Mouse (Mus musculus) cerebellum, adult 2 months (tissue): ENCODE measurements around the gene Dnah14.

Experiments
- CTCF ChIP-seq: fragments of 200-500 bp; IDR thresholded peaks from 2 replicates; pipeline ENCODE4 v1.5.1; 2011; ENCODE audit warnings: low read depth, mild to moderate bottlenecking, control low read depth, low read length, moderate library complexity, borderline replicate concordance; ENCODE audit not compliant: insufficient read depth
- POLR2A ChIP-seq: fragments of 200-500 bp; IDR thresholded peaks from 2 replicates; pipeline ENCODE4 v1.6.1; 2011; ENCODE audit warnings: low read length, control low read depth, borderline replicate concordance; ENCODE audit not compliant: insufficient read depth

DNA sequence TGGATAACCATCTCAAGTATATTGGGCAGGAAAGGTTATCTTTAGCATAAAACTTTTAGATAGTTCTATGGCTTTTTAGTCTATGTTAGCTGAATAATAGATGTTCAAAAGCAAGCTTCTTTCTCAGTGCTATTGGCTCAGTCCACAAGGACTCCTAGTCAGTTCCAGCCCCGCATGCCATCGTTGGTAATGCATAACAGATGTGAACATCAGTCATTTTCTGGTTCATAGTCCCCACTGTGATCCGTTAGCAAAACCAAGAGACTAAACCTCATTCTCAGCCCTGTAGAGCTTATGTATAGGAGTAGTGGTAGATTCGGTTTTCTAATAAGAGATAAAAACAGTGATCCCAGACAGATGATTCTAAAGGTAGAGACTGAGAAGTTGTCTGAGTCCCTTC lies 55.0 kb downstream of the Dnah14 start:
- no peak for TF ChIP-seq CTCF
- no peak for TF ChIP-seq POLR2A
